Mouse (Mus musculus) kidney, embryonic 15.5 days (tissue): ENCODE measurements at regions not wholly inside any gene's neighbourhood (a gene's known extent, or its start where the extent isn't known, plus 50 kb on each side); places are given as distances from the start of the nearest gene placed in this dataset.

ENCODE experiments used
- ATAC-seq: fragments of 200-750 bp; cut with Nextera tagmentation; replicated peaks from 2 replicates; pipeline ENCODE4 v1.8.0; 2017; ENCODE audit warnings: moderate TSS enrichment; ENCODE audit not compliant: low FRiP score
- H3K27ac ChIP-seq: fragments of 300-500 bp; sonication (generic); 2 replicates; pipeline ENCODE4 v1.5.1; 2015; ENCODE audit warnings: mild to moderate bottlenecking, inconsistent platforms
- H3K27me3 ChIP-seq: fragments of 300-500 bp; sonication (generic); 2 replicates; pipeline ENCODE4 v1.6.1; 2015; ENCODE audit warnings: inconsistent platforms
- H3K36me3 ChIP-seq: fragments of 300-500 bp; sonication (generic); 2 replicates; pipeline ENCODE4 v1.6.1; 2015; ENCODE audit warnings: inconsistent platforms
- H3K4me1 ChIP-seq: fragments of 300-500 bp; sonication (generic); 2 replicates; pipeline ENCODE4 v1.6.1; 2015; ENCODE audit warnings: inconsistent platforms
- H3K4me2 ChIP-seq: fragments of 300-500 bp; sonication (generic); 2 replicates; pipeline ENCODE4 v1.6.1; 2015; ENCODE audit warnings: moderate library complexity, mild to moderate bottlenecking, inconsistent platforms
- H3K4me3 ChIP-seq: fragments of 300-500 bp; sonication (generic); replicated peaks from 2 replicates; pipeline ENCODE4 v1.5.1; 2015; ENCODE audit warnings: mild to moderate bottlenecking, inconsistent platforms
- H3K9ac ChIP-seq: fragments of 300-500 bp; sonication (generic); 2 replicates; pipeline ENCODE4 v1.6.1; 2015; ENCODE audit warnings: mild to moderate bottlenecking, inconsistent platforms
- H3K9me3 ChIP-seq: fragments of 300-500 bp; sonication (generic); replicated peaks from 2 replicates; pipeline ENCODE4 v1.6.1; 2016; ENCODE audit warnings: inconsistent platforms
- WGBS: fragments of 180-500 bp; shearing (Covaris S2); methylation state at CpG from one replicate; pipeline ENCODE4 v1.1.7; 2015; ENCODE audit warnings: mixed read lengths; 5-methylcytosine and 5-hydroxymethylcytosine counted together

- ATAC-seq: no peak
- 56% methylated on average over 4 of the region's 4 CpGs for WGBS
- H3K9ac ChIP-seq: no peak overlapping the region
- H3K9me3 ChIP-seq: no peaks in the 10 kb centered on the region
- H3K27me3 ChIP-seq: peaks cover 41% of the 10 kb centered on the region
- peaks cover 71% of the 10 kb centered on the region for H3K4me1 ChIP-seq
- H3K36me3 ChIP-seq: no peaks in the 10 kb centered on the region
- no peak overlapping the region for H3K4me2 ChIP-seq
- no peak overlapping the region for H3K27ac ChIP-seq
- H3K4me3 ChIP-seq: no peak overlapping the region
Observed at GRCm38 (mm10) chr4:114686091-114686490, 135.4 kb upstream of the Gm12830 start.

GRCm38 (mm10) chr4:114688356-114688972 is 133.1 kb upstream of the Gm12830 start:
- H3K9ac ChIP-seq: 0 out of 2 replicates have a peak overlapping the region, but pooled peaks have one; percentile 5
- H3K9me3 ChIP-seq: no peaks in the 10 kb centered on the region
- H3K4me3 ChIP-seq: peak overlapping the region; percentile 17
- no peaks in the 10 kb centered on the region for H3K36me3 ChIP-seq
- 10% methylated on average over 16 of the region's 16 CpGs for WGBS
- peak overlapping the region; percentile 50 for H3K4me2 ChIP-seq
- peaks cover 33% of the 10 kb centered on the region for H3K27me3 ChIP-seq
- peak overlapping the region; percentile 80 for H3K27ac ChIP-seq
- peaks cover 59% of the 10 kb centered on the region for H3K4me1 ChIP-seq
- ATAC-seq: peak; percentile 75

GRCm38 (mm10) chr4:114688973-114689371 is 132.6 kb upstream of the Gm12830 start:
- peak overlapping the region; percentile 80 for H3K27ac ChIP-seq
- 65% methylated on average over 6 of the region's 6 CpGs for WGBS
- no peak overlapping the region for H3K4me3 ChIP-seq
- ATAC-seq: no peak
- H3K9me3 ChIP-seq: no peaks in the 10 kb centered on the region
- no peak overlapping the region for H3K9ac ChIP-seq
- peak overlapping the region; percentile 50 for H3K4me2 ChIP-seq
- H3K27me3 ChIP-seq: peaks cover 33% of the 10 kb centered on the region; the same call in 1 of the 2 replicates
- H3K4me1 ChIP-seq: peaks cover 58% of the 10 kb centered on the region
- no peaks in the 10 kb centered on the region for H3K36me3 ChIP-seq

DNA sequence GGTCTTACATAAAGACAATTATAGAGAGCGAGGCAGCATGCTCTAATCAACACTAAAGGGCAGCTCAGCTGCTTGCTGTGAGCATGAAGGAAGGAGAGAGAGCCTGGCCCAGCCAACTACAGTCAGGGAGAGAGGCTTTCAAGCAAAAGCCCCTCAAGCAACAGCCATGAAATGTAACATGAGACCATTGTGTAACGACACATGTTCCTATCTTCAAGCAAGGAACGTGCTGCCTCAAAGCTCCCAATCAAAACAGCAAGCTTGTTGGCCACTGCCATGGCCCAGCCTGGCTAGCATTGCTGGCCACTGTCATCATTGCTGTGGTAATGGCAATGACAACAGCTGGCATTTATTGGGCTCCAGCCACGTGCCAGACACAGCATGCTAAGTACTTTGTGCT is 115.9 kb upstream of the Gm12830 start:
- no peak overlapping the region for H3K4me3 ChIP-seq
- H3K4me2 ChIP-seq: no peak overlapping the region
- ATAC-seq: no peak
- no peaks in the 10 kb centered on the region for H3K36me3 ChIP-seq
- 36% methylated on average over 4 of the region's 4 CpGs for WGBS
- 0 out of 2 replicates have a peak, but pooled peaks cover 3% of the 10 kb centered on the region for H3K4me1 ChIP-seq
- H3K9ac ChIP-seq: no peak overlapping the region
- no peak overlapping the region for H3K27ac ChIP-seq
- H3K9me3 ChIP-seq: no peaks in the 10 kb centered on the region
- peaks cover 33% of the 10 kb centered on the region; the same call in 1 of the 2 replicates for H3K27me3 ChIP-seq

DNA sequence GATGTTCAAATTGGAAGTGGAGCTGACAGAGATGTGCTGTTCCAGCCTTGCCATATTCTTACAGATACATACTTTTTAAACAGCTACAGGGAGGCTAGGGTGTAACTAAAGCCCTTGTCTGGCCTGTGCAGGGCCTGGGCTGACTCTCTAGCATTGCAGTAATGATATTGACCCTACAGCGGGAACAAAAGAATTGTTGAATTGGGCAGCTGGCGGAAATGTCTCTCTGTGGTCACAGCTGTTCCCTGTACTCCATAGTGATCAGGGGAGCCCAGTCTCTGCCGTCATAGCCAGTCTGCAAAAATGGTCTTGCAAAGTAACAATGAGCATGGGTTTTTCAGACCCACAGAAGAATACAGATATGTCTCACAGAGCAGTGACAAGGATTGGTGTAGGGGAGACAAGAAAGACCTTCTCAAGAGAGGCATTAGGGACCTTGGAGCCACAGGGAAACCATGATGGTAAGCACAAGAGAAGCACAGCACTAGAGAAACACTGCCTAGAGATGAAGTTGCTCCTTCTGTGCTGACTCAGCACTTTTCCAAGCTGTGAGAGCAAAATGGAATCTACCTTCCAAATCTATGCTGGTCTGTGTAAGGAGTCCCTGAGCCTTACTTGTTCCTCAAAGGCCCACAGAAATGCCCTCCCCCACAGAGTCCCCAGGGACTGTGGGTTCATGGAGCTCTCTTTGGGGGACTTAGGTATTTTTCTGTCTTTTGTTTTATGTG is 111.2 kb upstream of the Gm12830 start:
- Histone ChIP-seq H3K9ac (no peak overlapping the region), H3K27ac (no peak overlapping the region), H3K4me1 (peaks cover 25% of the 10 kb centered on the region), H3K4me2 (no peak overlapping the region), H3K36me3 (no peaks in the 10 kb centered on the region), H3K4me3 (no peak overlapping the region), H3K27me3 (peaks cover 27% of the 10 kb centered on the region), H3K9me3 (no peaks in the 10 kb centered on the region)
- no peak for ATAC-seq
- 76% methylated on average over 3 of the region's 3 CpGs for WGBS

DNA sequence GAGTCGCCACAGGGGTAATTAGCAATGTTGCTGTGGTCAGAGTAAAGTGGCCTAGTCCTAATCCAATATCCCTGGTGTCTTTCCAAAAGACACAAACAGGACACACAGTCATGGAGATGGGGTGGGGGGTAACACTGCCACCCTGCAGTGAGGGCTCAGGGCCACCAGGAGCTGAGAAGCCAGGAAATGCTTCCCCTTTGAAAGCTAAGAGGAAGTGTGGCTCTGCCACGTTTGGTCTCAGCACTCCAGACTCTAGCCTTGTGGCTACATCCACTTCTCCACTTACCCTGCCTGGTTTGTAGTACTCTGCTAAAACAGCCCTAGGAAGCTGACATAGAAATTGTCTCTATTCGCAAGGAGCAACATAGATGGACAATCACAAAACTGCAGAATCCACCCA is 110.4 kb upstream of the Gm12830 start:
- Histone ChIP-seq H3K4me1 (peaks cover 25% of the 10 kb centered on the region), H3K9me3 (no peaks in the 10 kb centered on the region), H3K27ac (no peak overlapping the region), H3K36me3 (no peaks in the 10 kb centered on the region), H3K9ac (no peak overlapping the region), H3K27me3 (peaks cover 33% of the 10 kb centered on the region), H3K4me3 (no peak overlapping the region), H3K4me2 (no peak overlapping the region)
- ATAC-seq: no peak
- WGBS: 77% methylated on average over 3 of the region's 3 CpGs

DNA sequence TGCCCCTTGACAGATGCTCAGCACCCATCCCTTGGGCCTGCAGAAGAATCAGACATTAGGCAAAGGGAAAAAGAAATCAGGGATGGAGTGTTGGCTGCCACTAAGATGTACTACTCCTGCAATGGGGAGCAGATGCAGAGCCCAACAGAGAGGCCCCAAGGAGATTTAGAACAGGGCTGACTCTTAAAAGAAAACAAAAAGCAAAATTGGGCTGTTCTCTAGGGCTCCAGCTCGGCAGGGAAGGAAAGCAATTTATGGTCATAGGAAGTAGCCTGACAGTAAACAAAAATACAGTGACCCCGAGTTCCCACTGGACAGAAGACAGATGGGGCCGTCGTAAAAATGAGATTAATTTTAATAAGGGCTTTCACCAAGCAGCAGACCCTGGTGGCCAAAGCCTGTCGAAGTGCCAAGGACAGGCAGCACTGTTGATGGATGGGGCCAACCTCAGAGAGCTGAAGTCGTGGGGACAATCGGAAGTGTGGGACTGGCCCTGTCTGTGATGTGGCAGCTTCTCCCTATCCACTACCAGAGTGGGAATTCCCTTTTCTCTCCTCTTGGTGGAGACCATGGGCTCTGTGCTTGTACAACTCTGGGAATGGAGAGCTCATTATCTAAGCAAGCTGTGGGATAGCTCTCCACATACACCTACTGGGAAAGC is 109.4 kb upstream of the Gm12830 start:
- H3K27me3 ChIP-seq: peaks cover 30% of the 10 kb centered on the region
- WGBS: 16% methylated on average over 7 of the region's 7 CpGs
- H3K4me1 ChIP-seq: peaks cover 25% of the 10 kb centered on the region
- H3K4me2 ChIP-seq: no peak overlapping the region
- H3K9me3 ChIP-seq: no peaks in the 10 kb centered on the region
- H3K4me3 ChIP-seq: no peak overlapping the region
- H3K36me3 ChIP-seq: no peaks in the 10 kb centered on the region
- H3K27ac ChIP-seq: peak overlapping the region; percentile 55
- no peak overlapping the region for H3K9ac ChIP-seq
- ATAC-seq: peak; percentile 90

DNA sequence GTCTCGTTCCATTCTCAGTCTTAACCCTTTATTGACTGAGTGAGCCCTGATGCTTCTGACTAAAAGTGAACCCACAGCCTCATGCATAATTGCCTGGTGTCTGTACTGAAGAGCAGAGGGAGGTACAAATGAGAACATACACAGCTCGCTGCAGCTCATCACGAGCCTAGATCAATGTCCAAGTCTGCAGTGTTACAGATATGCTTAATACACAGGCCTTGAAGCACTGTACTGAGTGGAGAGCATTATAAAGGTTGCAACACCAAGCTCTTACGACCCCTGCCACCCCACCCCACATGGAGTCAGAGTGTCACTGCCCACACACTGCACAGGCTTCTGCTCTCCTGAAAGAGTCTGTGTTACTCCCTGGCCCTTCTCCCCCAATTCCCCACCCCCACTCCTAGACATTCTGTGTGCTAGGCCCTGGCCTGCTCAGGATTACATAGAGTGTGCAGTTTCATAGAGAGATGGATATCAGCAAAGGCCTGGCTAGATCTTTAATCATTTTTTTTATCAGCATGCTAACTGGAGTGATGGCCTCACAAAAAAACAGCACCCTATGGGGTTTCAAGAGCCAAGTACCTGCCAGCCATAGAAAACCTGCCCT is 108.5 kb upstream of the Gm12830 start:
- H3K4me2 ChIP-seq: no peak overlapping the region
- WGBS: 43% methylated on average over 4 of the region's 4 CpGs
- H3K27ac ChIP-seq: no peak overlapping the region
- no peak overlapping the region for H3K9ac ChIP-seq
- H3K27me3 ChIP-seq: peaks cover 30% of the 10 kb centered on the region
- H3K9me3 ChIP-seq: 0 out of 2 replicates have a peak, but pooled peaks cover 3% of the 10 kb centered on the region
- no peaks in the 10 kb centered on the region for H3K36me3 ChIP-seq
- H3K4me3 ChIP-seq: no peak overlapping the region
- peaks cover 25% of the 10 kb centered on the region for H3K4me1 ChIP-seq
- ATAC-seq: no peak

GRCm38 (mm10) chr4:114716703-114717102 is 104.8 kb upstream of the Gm12830 start:
- no peak overlapping the region for H3K9ac ChIP-seq
- no peak overlapping the region for H3K4me3 ChIP-seq
- ATAC-seq: no peak
- peaks cover 19% of the 10 kb centered on the region for H3K4me1 ChIP-seq
- H3K27me3 ChIP-seq: peaks cover 20% of the 10 kb centered on the region
- WGBS: 86% methylated on average over 2 of the region's 2 CpGs
- H3K27ac ChIP-seq: no peak overlapping the region
- H3K4me2 ChIP-seq: no peak overlapping the region
- H3K36me3 ChIP-seq: no peaks in the 10 kb centered on the region
- 0 out of 2 replicates have a peak, but pooled peaks cover 3% of the 10 kb centered on the region for H3K9me3 ChIP-seq

- Histone ChIP-seq H3K9ac (no peak overlapping the region), H3K27ac (no peak overlapping the region)
- no peak for ATAC-seq
Observed at GRCm38 (mm10) chr4:114720696-114721095, 100.8 kb upstream of the Gm12830 start.

GRCm38 (mm10) chr4:114721386-114721785 is 100.1 kb upstream of the Gm12830 start:
- WGBS: 46% methylated on average over 2 of the region's 2 CpGs

More at GRCm38 (mm10) chr4:114720696-114721095, 100.8 kb upstream of the Gm12830 start:
- H3K36me3 ChIP-seq: no peaks in the 10 kb centered on the region
- no peak overlapping the region for H3K4me3 ChIP-seq
- 0 out of 2 replicates have a peak, but pooled peaks cover 2% of the 10 kb centered on the region for H3K4me1 ChIP-seq
- 0 out of 2 replicates have a peak, but pooled peaks cover 3% of the 10 kb centered on the region for H3K9me3 ChIP-seq
- no peak overlapping the region for H3K4me2 ChIP-seq
- 26% methylated on average over 3 of the region's 3 CpGs for WGBS
- peaks cover 13% of the 10 kb centered on the region for H3K27me3 ChIP-seq

More at GRCm38 (mm10) chr4:114721386-114721785, 100.1 kb upstream of the Gm12830 start:
- H3K4me3 ChIP-seq: no peak overlapping the region
- H3K4me1 ChIP-seq: 0 out of 2 replicates have a peak, but pooled peaks cover 2% of the 10 kb centered on the region
- H3K27me3 ChIP-seq: peaks cover 8% of the 10 kb centered on the region; the same call in 1 of the 2 replicates
- H3K4me2 ChIP-seq: no peak overlapping the region
- no peak for ATAC-seq
- H3K36me3 ChIP-seq: no peaks in the 10 kb centered on the region
- H3K9ac ChIP-seq: no peak overlapping the region
- H3K27ac ChIP-seq: no peak overlapping the region
- 0 out of 2 replicates have a peak, but pooled peaks cover 3% of the 10 kb centered on the region for H3K9me3 ChIP-seq
